Mouse (Mus musculus) forebrain, embryonic 11.5 days (tissue): ENCODE measurements around the gene Gm8113. TPM values are rescaled to one million over a fixed set of nuclear protein-coding genes. Genes with fewer than 3 reads are reported as not detected.

ENCODE experiments used
- polyA plus RNA-seq: library from polyadenylated mRNA; unstranded; fragments of >200 nt; fragmentation: Nextera tagmentation; extraction: Ambion mirVana; gene quantifications from 2 replicates; pipeline ENCODE4 v1.2.1, GENCODE M21; 2014

The Gm8113 gene
- polyA plus RNA-seq, 1 experiment from 2014 or later = 5.6 TPM

Other genes starting within 250 kb of the Gm8113 start
- not detected in 2 replicates for gene Gm8165, start 248.2 kb upstream of the Gm8113 start, polyA plus RNA-seq
- gene Gm7324, start 227.6 kb upstream of the Gm8113 start, polyA plus RNA-seq = 2.3 TPM in 2 replicates
- not detected in 2 replicates for gene Gm16506, start 197.9 kb upstream of the Gm8113 start, polyA plus RNA-seq
- not detected in 2 replicates for gene Gm6526, start 177.5 kb upstream of the Gm8113 start, polyA plus RNA-seq
- not detected in 2 replicates for gene Gm8180, start 140.6 kb upstream of the Gm8113 start, polyA plus RNA-seq
- gene Ear1, start 49.9 kb upstream of the Gm8113 start, polyA plus RNA-seq = not detected in 2 replicates
- not detected in 2 replicates for gene Ear10, start 1.8 kb upstream of the Gm8113 start, polyA plus RNA-seq
- not detected in 2 replicates for gene Ang5, start 31.7 kb downstream of the Gm8113 start, polyA plus RNA-seq
- gene Ang6, start 76.9 kb downstream of the Gm8113 start, polyA plus RNA-seq = not detected in 2 replicates
- not detected in 2 replicates for gene Ear2, start 177.3 kb downstream of the Gm8113 start, polyA plus RNA-seq
- not detected in 2 replicates for gene Gm3327, start 198.5 kb downstream of the Gm8113 start, polyA plus RNA-seq